Mouse (Mus musculus) lung, postnatal 0 days (tissue): ENCODE data around the gene Hip1. TPM values are rescaled to one million over a fixed set of nuclear protein-coding genes. Genes with fewer than 3 reads are reported as not detected.

Experiments
- ATAC-seq: fragments of 200-750 bp; cut with Nextera tagmentation; 2 replicates; pipeline ENCODE4 v1.8.0; 2017; ENCODE audit warnings: moderate library complexity
- DNase-seq: peaks from one replicate; pipeline ENCODE4 v3.0.0-alpha.2; 2016; ENCODE audit warnings: low spot score
- H3K27ac ChIP-seq: fragments of 300-500 bp; sonication (generic); 2 replicates; pipeline ENCODE4 v1.5.1; 2014; ENCODE audit warnings: antibody characterized with exemption, mild to moderate bottlenecking, low read length, mixed read lengths
- H3K27me3 ChIP-seq: fragments of 300-500 bp; sonication (generic); replicated peaks from 2 replicates; pipeline ENCODE4 v1.6.1; 2014; ENCODE audit warnings: low read length, mixed read lengths; ENCODE audit not compliant: insufficient read depth
- H3K36me3 ChIP-seq: fragments of 300-500 bp; sonication (generic); 2 replicates; pipeline ENCODE4 v1.6.1; 2014; ENCODE audit warnings: low read length, mixed read lengths; ENCODE audit not compliant: insufficient read depth
- H3K4me1 ChIP-seq: fragments of 300-500 bp; sonication (generic); 2 replicates; pipeline ENCODE4 v1.6.1; 2014; ENCODE audit warnings: antibody characterized with exemption, low read depth, low read length, mixed read lengths; ENCODE audit not compliant: insufficient read depth
- H3K4me2 ChIP-seq: fragments of 300-500 bp; sonication (generic); replicated peaks from 2 replicates; pipeline ENCODE4 v1.6.1; 2014; ENCODE audit warnings: low read depth, mild to moderate bottlenecking, low read length, moderate library complexity, mixed read lengths
- H3K4me3 ChIP-seq: fragments of 300-500 bp; sonication (generic); 2 replicates; pipeline ENCODE4 v1.5.1; 2014; ENCODE audit warnings: low read depth, low read length
- H3K9ac ChIP-seq: fragments of 300-500 bp; sonication (generic); replicated peaks from 2 replicates; pipeline ENCODE4 v1.6.1; 2014; ENCODE audit warnings: low read depth, mild to moderate bottlenecking
- H3K9me3 ChIP-seq: fragments of 300-500 bp; sonication (generic); 2 replicates; pipeline ENCODE4 v1.6.1; 2016; ENCODE audit warnings: low read length, mixed read lengths
- CTCF ChIP-seq: IDR thresholded peaks from 2 replicates; pipeline ENCODE4 v1.5.1; 2016; ENCODE audit warnings: antibody characterized with exemption, mild to moderate bottlenecking
- EP300 ChIP-seq: IDR thresholded peaks from 2 replicates; pipeline ENCODE4 v1.6.1; 2016; ENCODE audit warnings: antibody characterized with exemption, mild to moderate bottlenecking, control low read depth
- WGBS: fragments of 180-500 bp; shearing (Covaris S2); extraction: QIAGEN DNeasy Blood & Tissue Kit; methylation state at CpG from one replicate; pipeline ENCODE4 v1.1.7; 2014; 5-methylcytosine and 5-hydroxymethylcytosine counted together
- polyA plus RNA-seq: library from polyadenylated mRNA; unstranded; fragments of >200 nt; fragmentation: Nextera tagmentation; extraction: Ambion mirVana; gene quantifications from 2 replicates; pipeline ENCODE4 v1.2.1, GENCODE M21; 2015

Gene Hip1
- polyA plus RNA-seq, 1 experiment from 2014 or later, result 17.7 TPM

- ATAC-seq, result no peak
- Histone ChIP-seq H3K36me3 (peaks cover 7% of the 10 kb centered on the region; the same call in 1 of the 2 replicates), H3K9ac (no peak overlapping the region)
These were observed 134.7 kb downstream of the Hip1 start for GRCm38 (mm10) chr5:135410266-135410665.

GRCm38 (mm10) chr5:135408114-135408513 lies 136.8 kb downstream of the Hip1 start:
- Histone ChIP-seq H3K9ac (no peak overlapping the region), H3K4me3 (no peak overlapping the region), H3K9me3 (no peaks in the 10 kb centered on the region), H3K27ac (no peak overlapping the region), H3K4me1 (no peaks in the 10 kb centered on the region), H3K4me2 (no peak overlapping the region), H3K27me3 (no peaks in the 10 kb centered on the region), H3K36me3 (peaks cover 7% of the 10 kb centered on the region; the same call in 1 of the 2 replicates)
- WGBS, result 82% methylated on average over 4 of the region's 4 CpGs
- ATAC-seq, result no peak
- TF ChIP-seq CTCF (no peak), EP300 (no peak)
- DNase-seq, result no peak

More at GRCm38 (mm10) chr5:135410266-135410665, 134.7 kb downstream of the Hip1 start:
- H3K4me2 ChIP-seq, result no peak overlapping the region
- H3K9me3 ChIP-seq, result no peaks in the 10 kb centered on the region
- H3K4me3 ChIP-seq, result no peak overlapping the region
- H3K27me3 ChIP-seq, result no peaks in the 10 kb centered on the region
- H3K4me1 ChIP-seq, result no peaks in the 10 kb centered on the region
- no peak for TF ChIP-seq CTCF
- TF ChIP-seq EP300, result no peak
- 85% methylated on average over 9 of the region's 9 CpGs for WGBS
- no peak overlapping the region for H3K27ac ChIP-seq
- no peak for DNase-seq

GRCm38 (mm10) chr5:135405437-135405836 lies 139.5 kb downstream of the Hip1 start:
- Histone ChIP-seq H3K4me3 (no peak overlapping the region), H3K9me3 (no peaks in the 10 kb centered on the region), H3K4me1 (no peaks in the 10 kb centered on the region), H3K4me2 (no peak overlapping the region), H3K36me3 (0 out of 2 replicates have a peak, but pooled peaks cover 2% of the 10 kb centered on the region), H3K9ac (no peak overlapping the region), H3K27me3 (no peaks in the 10 kb centered on the region), H3K27ac (no peak overlapping the region)
- no peak for ATAC-seq
- no peak for TF ChIP-seq CTCF
- TF ChIP-seq EP300, result no peak
- 85% methylated on average over 9 of the region's 9 CpGs for WGBS
- no peak for DNase-seq

GRCm38 (mm10) chr5:135404623-135405022 lies 140.3 kb downstream of the Hip1 start:
- Histone ChIP-seq H3K27ac (no peak overlapping the region), H3K36me3 (no peaks in the 10 kb centered on the region), H3K27me3 (no peaks in the 10 kb centered on the region), H3K9me3 (no peaks in the 10 kb centered on the region), H3K4me3 (no peak overlapping the region), H3K9ac (no peak overlapping the region), H3K4me2 (no peak overlapping the region), H3K4me1 (no peaks in the 10 kb centered on the region)
- TF ChIP-seq CTCF (no peak), EP300 (no peak)
- DNase-seq (peak; percentile 41), ATAC-seq (no peak)
- WGBS, result 36% methylated on average over 20 of the region's 20 CpGs

GRCm38 (mm10) chr5:135400244-135400643 lies 144.7 kb downstream of the Hip1 start:
- H3K9me3 ChIP-seq, result no peaks in the 10 kb centered on the region
- H3K9ac ChIP-seq, result no peak overlapping the region
- DNase-seq (peak; percentile 80), ATAC-seq (peak; percentile 78)
- no peaks in the 10 kb centered on the region for H3K4me1 ChIP-seq
- TF ChIP-seq CTCF (peak; percentile 97), EP300 (no peak)
- no peak overlapping the region for H3K4me3 ChIP-seq
- no peaks in the 10 kb centered on the region for H3K27me3 ChIP-seq
- 6% methylated on average over 2 of the region's 2 CpGs for WGBS
- no peak overlapping the region for H3K27ac ChIP-seq
- H3K4me2 ChIP-seq, result no peak overlapping the region
- no peaks in the 10 kb centered on the region for H3K36me3 ChIP-seq

GRCm38 (mm10) chr5:135399382-135399781 lies 145.5 kb downstream of the Hip1 start:
- DNase-seq (no peak), ATAC-seq (no peak)
- no peak for TF ChIP-seq EP300
- no peak for TF ChIP-seq CTCF
- Histone ChIP-seq H3K9me3 (no peaks in the 10 kb centered on the region), H3K4me3 (no peak overlapping the region), H3K4me2 (no peak overlapping the region), H3K9ac (no peak overlapping the region), H3K27me3 (no peaks in the 10 kb centered on the region), H3K36me3 (no peaks in the 10 kb centered on the region), H3K27ac (no peak overlapping the region), H3K4me1 (0 out of 2 replicates have a peak, but pooled peaks cover 4% of the 10 kb centered on the region)
- 44% methylated on average over 6 of the region's 6 CpGs for WGBS

GRCm38 (mm10) chr5:135395826-135396225 lies 149.1 kb downstream of the Hip1 start:
- Histone ChIP-seq H3K4me2 (no peak overlapping the region), H3K9ac (no peak overlapping the region), H3K27me3 (no peaks in the 10 kb centered on the region), H3K4me3 (no peak overlapping the region), H3K36me3 (peaks cover 12% of the 10 kb centered on the region; the same call in 1 of the 2 replicates), H3K9me3 (no peaks in the 10 kb centered on the region), H3K4me1 (peaks cover 12% of the 10 kb centered on the region; the same call in 1 of the 2 replicates), H3K27ac (no peak overlapping the region)
- TF ChIP-seq CTCF (peak; percentile 74), EP300 (no peak)
- WGBS, result 42% methylated on average over 5 of the region's 5 CpGs
- DNase-seq (peak; percentile 61), ATAC-seq (no peak)
